Mouse (Mus musculus) lung, adult 2 months (tissue): Measurements from ENCODE around the gene Tyrp1. TPM values are rescaled to one million over a fixed set of nuclear protein-coding genes. Genes with fewer than 3 reads are reported as not detected.
A peak's percentile ranks its signal among the peaks of the same experiment; 100 is the strongest.

ENCODE experiments used
- DNase-seq: peaks from one replicate; pipeline ENCODE4 v3.0.0; 2022
- H3K4me1 ChIP-seq: fragments of 200-500 bp; 2 replicates; pipeline ENCODE4 v1.6.1; 2011; ENCODE audit warnings: low read length; ENCODE audit not compliant: control insufficient read depth, insufficient read depth
- H3K4me3 ChIP-seq: fragments of 200-500 bp; replicated peaks from 2 replicates; pipeline ENCODE3; 2011; ENCODE audit warnings: low read depth, mild to moderate bottlenecking, control low read depth, low read length; ENCODE audit errors: extremely low read depth
- CTCF ChIP-seq: fragments of 200-500 bp; IDR thresholded peaks from 2 replicates; pipeline ENCODE4 v1.5.1; 2011; ENCODE audit warnings: mild to moderate bottlenecking, low read length, control low read depth; ENCODE audit not compliant: insufficient read depth
- POLR2A ChIP-seq: fragments of 200-500 bp; IDR thresholded peaks from 2 replicates; pipeline ENCODE4 v1.6.1; 2011; ENCODE audit warnings: low read depth, mild to moderate bottlenecking, control low read depth, low read length, borderline replicate concordance; ENCODE audit errors: extremely low read depth
- WGBS: fragments of 180-500 bp; shearing (Covaris S2); methylation state at CpG from one replicate; pipeline ENCODE4 v1.1.7; 2018; 5-methylcytosine and 5-hydroxymethylcytosine counted together
- polyA plus RNA-seq: library from polyadenylated mRNA; depleted of rRNA; stranded (reverse); fragments of >200 nt; gene quantifications from 2 replicates; pipeline ENCODE4 v1.2.3, GENCODE M21; 2012

Tyrp1 gene
- polyA plus RNA-seq, 1 experiment: not detected

DNA sequence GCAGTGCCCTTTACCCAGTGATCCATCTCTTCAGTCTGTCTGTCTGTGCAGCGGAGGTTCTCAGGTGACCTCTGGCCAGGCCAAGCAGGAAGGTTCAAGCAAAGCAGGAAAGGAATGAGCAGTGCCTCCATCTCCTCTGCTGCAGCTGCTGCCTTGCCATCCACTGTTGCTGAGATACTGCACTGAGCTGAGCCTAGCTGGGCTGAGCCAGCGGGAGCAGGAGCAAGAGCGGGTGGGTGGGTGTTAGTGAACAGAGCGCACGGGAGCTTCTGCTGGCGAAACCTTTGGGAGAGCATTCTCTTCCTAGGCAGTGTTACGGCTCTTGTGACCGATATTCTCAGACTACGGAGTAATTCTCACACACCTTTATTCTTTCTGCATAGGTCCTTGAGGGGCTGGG lies 21.6 kb downstream of the Tyrp1 start:
- H3K4me1 ChIP-seq: no peaks in the 10 kb centered on the region
- no peak overlapping the region for H3K4me3 ChIP-seq
- no peak for DNase-seq
- 74% methylated on average over 9 of the region's 9 CpGs for WGBS
- TF ChIP-seq CTCF (no peak), POLR2A (no peak)

DNA sequence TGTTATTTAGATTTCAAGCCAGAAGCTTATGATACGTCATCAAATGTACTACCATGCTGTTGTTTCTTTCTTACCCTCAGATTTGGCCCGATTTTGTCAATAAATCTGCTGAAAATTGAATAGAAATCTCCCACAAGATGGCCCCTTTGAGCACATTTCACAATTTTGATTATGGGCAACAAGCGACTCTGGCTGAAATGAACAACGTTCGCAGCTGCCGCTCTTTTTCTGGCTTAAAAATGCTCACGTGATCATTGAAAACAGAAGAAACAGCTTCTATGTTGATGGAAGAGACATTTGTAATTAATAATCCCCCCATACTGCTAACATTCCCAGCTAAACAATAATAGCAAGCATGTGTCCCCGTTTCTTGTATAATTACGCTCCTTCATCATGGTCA lies 29.0 kb downstream of the Tyrp1 start:
- TF ChIP-seq POLR2A (no peak), CTCF (no peak)
- 83% methylated on average over 9 of the region's 9 CpGs for WGBS
- H3K4me3 ChIP-seq: no peak overlapping the region

DNA sequence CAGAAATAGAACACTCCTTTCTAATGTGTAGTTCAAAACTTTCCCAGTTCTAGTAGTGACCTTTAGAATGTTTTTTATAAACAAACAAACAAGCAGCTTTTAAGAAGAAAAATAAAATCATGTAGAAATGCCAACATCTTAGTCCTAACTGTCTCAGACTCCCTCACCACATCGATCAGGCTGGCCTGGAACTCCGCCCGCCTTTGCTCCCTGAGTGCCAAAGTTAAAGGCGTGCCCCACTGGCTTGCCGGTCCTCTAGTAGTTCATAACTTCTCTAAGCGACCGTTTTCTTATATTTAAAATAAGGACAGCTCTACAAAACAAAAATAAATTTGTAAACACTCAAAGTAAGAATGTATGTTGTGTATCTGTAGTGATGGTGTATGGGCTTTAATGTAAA lies 30.0 kb downstream of the Tyrp1 start:
- peaks cover 2% of the 10 kb centered on the region; the same call in 1 of the 2 replicates for H3K4me1 ChIP-seq
- no peak overlapping the region for H3K4me3 ChIP-seq
- 49% methylated on average over 7 of the region's 7 CpGs for WGBS
- TF ChIP-seq CTCF: no peak
- TF ChIP-seq POLR2A: no peak
- no peak for DNase-seq

More for the DNA sequence above, 29.0 kb downstream of the Tyrp1 start:
- H3K4me1 ChIP-seq: peaks cover 2% of the 10 kb centered on the region; the same call in 1 of the 2 replicates
- DNase-seq: no peak

DNA sequence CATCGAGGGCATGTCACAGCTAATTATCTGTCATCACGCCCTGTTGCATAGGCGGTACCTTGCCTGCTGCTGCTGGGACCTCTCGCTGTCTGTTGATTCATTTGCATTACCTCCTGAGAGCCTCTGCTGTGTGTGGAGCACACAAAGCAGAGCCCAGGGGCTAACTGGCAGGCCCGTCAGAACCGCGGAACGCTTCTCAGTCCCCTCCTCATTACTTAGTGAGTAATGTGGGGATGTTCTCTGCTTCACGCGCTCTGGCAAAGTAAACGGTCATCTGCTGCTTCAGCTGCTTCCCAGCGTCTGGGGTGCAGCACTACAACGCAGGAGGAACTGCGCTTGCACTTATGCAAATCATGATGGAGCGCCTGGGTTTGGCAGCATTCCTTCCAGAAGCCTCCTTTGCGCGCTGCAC lies 30.6 kb downstream of the Tyrp1 start:
- no peak for TF ChIP-seq CTCF
- TF ChIP-seq POLR2A: no peak
- peak overlapping the region; percentile 1 for H3K4me3 ChIP-seq
- DNase-seq: no peak
- peaks cover 2% of the 10 kb centered on the region; the same call in 1 of the 2 replicates for H3K4me1 ChIP-seq
- WGBS: 7% methylated on average over 17 of the region's 17 CpGs

- TF ChIP-seq POLR2A (no peak), CTCF (no peak)
- 16% methylated on average over 5 of the region's 5 CpGs for WGBS
- no peak for DNase-seq
- Histone ChIP-seq H3K4me3 (no peak overlapping the region), H3K4me1 (peaks cover 2% of the 10 kb centered on the region; the same call in 1 of the 2 replicates)
Observed at GRCm38 (mm10) chr4:80866065-80866464, 32.1 kb downstream of the Tyrp1 start.

- 35% methylated on average over 2 of the region's 2 CpGs for whole genome bisulfite sequencing
- no peak overlapping the region for H3K4me3 ChIP-seq
- DNase-seq: no peak
- TF ChIP-seq POLR2A (no peak), CTCF (no peak)
- H3K4me1 ChIP-seq: peaks cover 1% of the 10 kb centered on the region
Observed at GRCm38 (mm10) chr4:80869598-80869997, 35.7 kb downstream of the Tyrp1 start.

- Histone ChIP-seq H3K4me3 (no peak overlapping the region), H3K4me1 (peaks cover 2% of the 10 kb centered on the region)
- DNase-seq: no peak
- TF ChIP-seq POLR2A: no peak
- TF ChIP-seq CTCF: peak; percentile 24; the same call in 1 of the 2 replicates
- 36% methylated on average over 6 of the region's 6 CpGs for WGBS
Observed at GRCm38 (mm10) chr4:80872847-80873644, 39.1 kb downstream of the Tyrp1 start.

GRCm38 (mm10) chr4:80874121-80874859 lies 40.4 kb downstream of the Tyrp1 start:
- DNase-seq: no peak
- WGBS: 43% methylated on average over 5 of the region's 5 CpGs
- Histone ChIP-seq H3K4me3 (no peak overlapping the region), H3K4me1 (peaks cover 2% of the 10 kb centered on the region)
- TF ChIP-seq POLR2A (no peak), CTCF (no peak)

DNA sequence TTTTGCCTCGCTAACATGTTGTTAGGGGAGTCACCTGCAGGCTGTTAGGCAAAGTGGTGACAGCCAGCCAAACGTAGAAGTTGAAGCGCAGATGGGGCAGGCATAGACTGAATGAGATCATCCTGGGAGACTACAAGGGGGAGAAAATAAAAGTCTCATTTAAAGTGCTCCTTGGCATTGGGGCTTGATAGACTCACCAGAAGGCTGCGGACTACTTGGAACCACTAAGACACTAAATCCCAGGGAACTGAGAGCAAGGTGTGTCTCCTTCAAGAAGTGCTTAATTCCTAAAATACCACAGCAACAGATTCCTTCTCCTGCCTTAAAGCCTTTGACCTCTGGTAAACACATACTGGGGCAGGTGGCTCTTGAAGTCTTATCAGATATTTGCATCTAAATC lies 41.1 kb downstream of the Tyrp1 start:
- peaks cover 2% of the 10 kb centered on the region for H3K4me1 ChIP-seq
- 66% methylated on average over 4 of the region's 4 CpGs for WGBS
- DNase-seq: no peak
- H3K4me3 ChIP-seq: no peak overlapping the region
- TF ChIP-seq POLR2A (no peak), CTCF (no peak)

- no peak for TF ChIP-seq POLR2A
- no peak for TF ChIP-seq CTCF
- H3K4me1 ChIP-seq: no peaks in the 10 kb centered on the region
- DNase-seq: no peak
- no peak overlapping the region for H3K4me3 ChIP-seq
- WGBS: 91% methylated on average over 1 of the region's 1 CpGs
Observed at GRCm38 (mm10) chr4:80881996-80882599, 48.2 kb downstream of the Tyrp1 start.

DNA sequence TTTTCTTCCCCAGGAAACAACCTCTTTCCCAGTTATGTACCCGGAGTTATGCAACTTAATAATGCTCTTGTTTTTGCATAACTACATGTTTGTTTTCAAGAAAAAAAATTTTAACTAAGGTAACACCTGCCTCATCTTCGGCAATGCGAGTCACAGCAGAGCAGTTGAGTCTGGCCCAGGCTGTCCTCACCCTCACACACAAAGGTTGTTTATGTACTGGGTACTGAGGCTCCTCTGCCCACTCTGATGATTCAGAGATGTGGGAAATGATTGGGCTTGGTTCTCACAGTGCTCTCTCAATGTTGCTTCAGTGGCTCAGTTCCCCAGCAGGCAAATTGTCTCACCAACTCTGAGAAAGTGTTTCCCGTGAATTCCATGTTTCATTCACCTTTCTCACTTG lies 52.7 kb downstream of the Tyrp1 start:
- 51% methylated on average over 4 of the region's 4 CpGs for WGBS
- DNase-seq: no peak

More for the DNA sequence above, 52.7 kb downstream of the Tyrp1 start:
- Histone ChIP-seq H3K4me3 (no peak overlapping the region), H3K4me1 (no peaks in the 10 kb centered on the region)
- no peak for TF ChIP-seq POLR2A
- no peak for TF ChIP-seq CTCF
